Mouse (Mus musculus) left cerebral cortex, adult 11 months (tissue): ENCODE measurements around the gene Tsen34.
A peak's percentile ranks its signal among the peaks of the same experiment; 100 is the strongest.
"Not testable (repeated sequence)": the region's sequence is repeated elsewhere in the genome, so short reads cannot be mapped to it uniquely, and the experiment has no call there.

ENCODE experiments used
- DNase-seq: peaks from one replicate; pipeline ENCODE4 v3.0.0; 2022; ENCODE audit warnings: low spot score

The Tsen34 gene

GRCm38 (mm10) chr7:3685400-3686187 is 7.1 kb upstream of the Tsen34 start:
- no peak for DNase-seq

GRCm38 (mm10) chr7:3691919-3692318 is 744 bp upstream of the Tsen34 start:
- no peak for DNase-seq

GRCm38 (mm10) chr7:3692987-3693808 is 535 bp downstream of the Tsen34 start, which contains the start of gene Mboat7:
Gene Mboat7, minus strand, starts transcription at chr7:3693523.
- DNase-seq: peak; percentile 98

- no peak for DNase-seq
Measured at GRCm38 (mm10) chr7:3693809-3694075, 1.1 kb downstream of the Tsen34 start.

- no peak for DNase-seq
Measured at GRCm38 (mm10) chr7:3694076-3694948, 1.6 kb downstream of the Tsen34 start.

- DNase-seq: not testable (repeated sequence)
Measured at GRCm38 (mm10) chr7:3694949-3695305, 2.3 kb downstream of the Tsen34 start.

- no peak for DNase-seq
Measured at GRCm38 (mm10) chr7:3698471-3698870, 5.8 kb downstream of the Tsen34 start.

- DNase-seq: no peak
Measured at GRCm38 (mm10) chr7:3703148-3703878, 10.7 kb downstream of the Tsen34 start.

- DNase-seq: peak; percentile 95
Measured at GRCm38 (mm10) chr7:3703879-3704441, 11.3 kb downstream of the Tsen34 start, which contains the start of gene Rps9. Gene Rps9, plus strand, starts transcription at chr7:3703993.

- DNase-seq: no peak
Measured at GRCm38 (mm10) chr7:3704475-3704874, 11.8 kb downstream of the Tsen34 start.

- not testable (repeated sequence) for DNase-seq
Measured at GRCm38 (mm10) chr7:3705461-3705860, 12.8 kb downstream of the Tsen34 start.

GRCm38 (mm10) chr7:3705911-3706310 is 13.2 kb downstream of the Tsen34 start:
- DNase-seq: no peak

- DNase-seq: no peak
Measured at GRCm38 (mm10) chr7:3706343-3706934, 13.8 kb downstream of the Tsen34 start.

GRCm38 (mm10) chr7:3707027-3707426 is 14.4 kb downstream of the Tsen34 start:
- DNase-seq: no peak

- no peak for DNase-seq
Measured at GRCm38 (mm10) chr7:3707568-3708413, 15.1 kb downstream of the Tsen34 start.

- DNase-seq: not testable (repeated sequence)
Measured at GRCm38 (mm10) chr7:3708447-3708980, 15.9 kb downstream of the Tsen34 start.

GRCm38 (mm10) chr7:3709000-3709399 is 16.3 kb downstream of the Tsen34 start:
- DNase-seq: no peak

GRCm38 (mm10) chr7:3712264-3712942 is 19.7 kb downstream of the Tsen34 start:
- DNase-seq: no peak

GRCm38 (mm10) chr7:3715249-3715648 is 22.6 kb downstream of the Tsen34 start:
- DNase-seq: no peak
